Mouse (Mus musculus) myocyte (in vitro differentiated cells): Measurements from ENCODE around the gene Hsd17b13.

ENCODE experiments used
- CEBPB ChIP-seq: IDR thresholded peaks from 2 replicates; pipeline ENCODE4 v1.6.1; 2011; ENCODE audit warnings: mild to moderate bottlenecking, moderate library complexity; ENCODE audit not compliant: poor library complexity, insufficient read depth, severe bottlenecking
- MAX ChIP-seq: IDR thresholded peaks from one replicate; pipeline ENCODE4 v1.6.1; 2011; ENCODE audit warnings: low read depth, mild to moderate bottlenecking, control low read depth
- MYOD1 ChIP-seq, 3 experiments: IDR thresholded peaks; one replicate each; pipeline ENCODE4 v1.6.1; 2011; ENCODE audit warnings: control low read depth in 2 of 3, low read depth in 2 of 3, mild to moderate bottlenecking in 2 of 3, moderate library complexity in 1 of 3; ENCODE audit not compliant: insufficient read length in 2 of 3, control insufficient read depth in 1 of 3
- MYOG ChIP-seq, 3 experiments: IDR thresholded peaks; one replicate each; pipeline ENCODE4 v1.6.1; 2011; ENCODE audit warnings: control low read depth in 2 of 3, low read depth in 2 of 3, mild to moderate bottlenecking in 2 of 3; ENCODE audit not compliant: insufficient read length in 2 of 3, control insufficient read depth in 1 of 3, insufficient read depth in 1 of 3
- POLR2A ChIP-seq: IDR thresholded peaks from one replicate; pipeline ENCODE4 v1.6.1; 2011; ENCODE audit warnings: low read depth, mild to moderate bottlenecking, control low read depth, moderate library complexity; ENCODE audit not compliant: insufficient read length
- POLR2AphosphoS2 ChIP-seq: IDR thresholded peaks from one replicate; pipeline ENCODE4 v1.6.1; 2011; ENCODE audit warnings: low read depth, control low read depth; ENCODE audit not compliant: insufficient read length
- SRF ChIP-seq: IDR thresholded peaks from one replicate; pipeline ENCODE4 v1.6.1; 2011; ENCODE audit warnings: low read depth; ENCODE audit not compliant: control insufficient read depth, insufficient read length
- TCF12 ChIP-seq: IDR thresholded peaks from one replicate; pipeline ENCODE4 v1.6.1; 2011; ENCODE audit warnings: mild to moderate bottlenecking, control low read depth; ENCODE audit not compliant: poor library complexity, insufficient read depth, severe bottlenecking
- TCF3 ChIP-seq: IDR thresholded peaks from one replicate; pipeline ENCODE4 v1.6.1; 2011; ENCODE audit warnings: low read depth, control low read depth; ENCODE audit not compliant: insufficient read length
- USF1 ChIP-seq: IDR thresholded peaks from one replicate; pipeline ENCODE4 v1.6.1; 2011; ENCODE audit warnings: low read depth, mild to moderate bottlenecking, control low read depth, moderate library complexity

DNA sequence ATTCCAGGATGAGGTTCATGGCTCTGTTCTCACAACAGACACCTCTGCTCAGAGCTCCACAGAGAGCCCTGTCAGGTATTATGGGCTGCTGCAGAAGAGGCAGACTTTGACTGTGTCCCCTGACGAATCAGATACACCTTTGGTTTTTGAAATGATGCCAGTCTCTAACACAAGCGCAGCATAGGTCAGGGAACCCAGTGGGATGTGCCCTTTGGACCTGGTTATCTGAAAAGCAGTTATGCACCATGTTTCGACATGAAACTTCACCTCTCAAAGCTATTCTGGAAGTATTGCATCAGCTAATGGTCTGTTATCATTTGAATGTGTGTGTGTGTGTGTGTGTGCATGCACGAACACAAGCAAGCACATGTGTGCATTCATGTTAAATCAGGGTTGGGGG, at the start of gene Hsd17b13:
- no peak for TF ChIP-seq MAX
- no peak for TF ChIP-seq MYOD1 (IDR thresholded peaks at IDR 0.05; ENCODE audit: control insufficient read depth in 1 of 3, insufficient read length in 2 of 3, low read depth in 2 of 3)
- no peak for TF ChIP-seq POLR2A
- TF ChIP-seq USF1, result no peak
- TF ChIP-seq TCF12, result no peak
- no peak for TF ChIP-seq CEBPB
- TF ChIP-seq TCF3, result no peak
- no peak for TF ChIP-seq MYOG (IDR thresholded peaks at IDR 0.05; ENCODE audit: control insufficient read depth in 1 of 3, insufficient read depth in 1 of 3, insufficient read length in 2 of 3, low read depth in 2 of 3)
- TF ChIP-seq POLR2AphosphoS2, result no peak
- no peak for TF ChIP-seq SRF
